Mouse (Mus musculus) limb, embryonic 13.5 days (tissue): ENCODE measurements around the gene Vmn2r83. TPM values are rescaled to one million over a fixed set of nuclear protein-coding genes. Genes with fewer than 3 reads are reported as not detected.
"Not testable (repeated sequence)": the region's sequence is repeated elsewhere in the genome, so short reads cannot be mapped to it uniquely, and the experiment has no call there.

Source experiments
- ATAC-seq: fragments of 200-750 bp; cut with Nextera tagmentation; 2 replicates; pipeline ENCODE4 v1.8.0; 2017; ENCODE audit warnings: low read depth, moderate number of reproducible peaks, moderate TSS enrichment; ENCODE audit not compliant: low FRiP score
- H3K27ac ChIP-seq: fragments of 300-500 bp; sonication (generic); 2 replicates; pipeline ENCODE4 v1.5.1; 2015; ENCODE audit warnings: inconsistent platforms, mild to moderate bottlenecking, moderate library complexity
- H3K27me3 ChIP-seq: fragments of 300-500 bp; sonication (generic); 2 replicates; pipeline ENCODE4 v1.6.1; 2015; ENCODE audit warnings: mild to moderate bottlenecking, inconsistent platforms
- H3K36me3 ChIP-seq: fragments of 300-500 bp; sonication (generic); 2 replicates; pipeline ENCODE4 v1.6.1; 2015; ENCODE audit warnings: inconsistent platforms, mild to moderate bottlenecking, moderate library complexity
- H3K4me1 ChIP-seq: fragments of 300-500 bp; sonication (generic); 2 replicates; pipeline ENCODE4 v1.6.1; 2015; ENCODE audit warnings: inconsistent platforms
- H3K4me2 ChIP-seq: fragments of 300-500 bp; sonication (generic); replicated peaks from 2 replicates; pipeline ENCODE4 v1.6.1; 2015; ENCODE audit warnings: inconsistent platforms, mild to moderate bottlenecking, moderate library complexity
- H3K4me3 ChIP-seq: fragments of 300-500 bp; sonication (generic); 2 replicates; pipeline ENCODE4 v1.5.1; 2015; ENCODE audit warnings: moderate library complexity, mild to moderate bottlenecking, inconsistent platforms
- H3K9ac ChIP-seq: fragments of 300-500 bp; sonication (generic); 2 replicates; pipeline ENCODE4 v1.6.1; 2015; ENCODE audit warnings: mild to moderate bottlenecking, inconsistent platforms
- H3K9me3 ChIP-seq: fragments of 300-500 bp; sonication (generic); 2 replicates; pipeline ENCODE4 v1.6.1; 2016; ENCODE audit warnings: inconsistent platforms
- WGBS: fragments of 180-500 bp; shearing (Covaris S2); methylation state at CpG from one replicate; pipeline ENCODE4 v1.1.7; 2015; 5-methylcytosine and 5-hydroxymethylcytosine counted together
- polyA plus RNA-seq: library from polyadenylated mRNA; unstranded; fragments of >200 nt; fragmentation: Nextera tagmentation; extraction: Ambion mirVana; gene quantifications from 2 replicates; pipeline ENCODE4 v1.2.1, GENCODE M21; 2015

The Vmn2r83 gene
- polyA plus RNA-seq = not detected in 2 replicates

- H3K4me3 ChIP-seq = no peak within 1 kb of the TSS
- no peak for ATAC-seq
- H3K36me3 ChIP-seq = no peaks in the 10 kb centered on the region
- no peaks in the 10 kb centered on the region for H3K4me1 ChIP-seq
- H3K27me3 ChIP-seq = no peaks in the 10 kb centered on the region
- no peak within 1 kb of the TSS for H3K27ac ChIP-seq
- no peaks in the 10 kb centered on the region for H3K9me3 ChIP-seq
- no peak within 1 kb of the TSS for H3K9ac ChIP-seq
- H3K4me2 ChIP-seq = no peak within 1 kb of the TSS
Observed at GRCm38 (mm10) chr10:79468431-79468830, at the start of gene Vmn2r83. Gene Vmn2r83 (plus strand): TSS chr10:79468731.

GRCm38 (mm10) chr10:79435141-79435820 lies 33.2 kb upstream of the Vmn2r83 start:
- ATAC-seq = not testable (repeated sequence)
- WGBS = 87% methylated on average over 23 of the region's 23 CpGs

GRCm38 (mm10) chr10:79495886-79496285 lies 27.4 kb downstream of the Vmn2r83 start:
- Histone ChIP-seq H3K27ac (no peak overlapping the region), H3K9ac (no peak overlapping the region), H3K27me3 (no peaks in the 10 kb centered on the region), H3K4me2 (no peak overlapping the region), H3K36me3 (no peaks in the 10 kb centered on the region), H3K4me1 (no peaks in the 10 kb centered on the region), H3K9me3 (peaks cover 3% of the 10 kb centered on the region; the same call in 1 of the 2 replicates), H3K4me3 (no peak overlapping the region)
- WGBS = 55% methylated on average over 3 of the region's 3 CpGs
- ATAC-seq = no peak

More at GRCm38 (mm10) chr10:79435141-79435820, 33.2 kb upstream of the Vmn2r83 start:
- H3K4me2 ChIP-seq, H3K27me3 ChIP-seq, H3K4me1 ChIP-seq, H3K9ac ChIP-seq, H3K4me3 ChIP-seq, H3K36me3 ChIP-seq, H3K9me3 ChIP-seq, H3K27ac ChIP-seq: not testable (repeated sequence)

- Histone ChIP-seq H3K9ac (no peak overlapping the region), H3K9me3 (peaks cover 3% of the 10 kb centered on the region; the same call in 1 of the 2 replicates), H3K4me3 (no peak overlapping the region), H3K27me3 (no peaks in the 10 kb centered on the region), H3K4me2 (no peak overlapping the region), H3K36me3 (no peaks in the 10 kb centered on the region), H3K4me1 (no peaks in the 10 kb centered on the region), H3K27ac (no peak overlapping the region)
- WGBS = 50% methylated on average over 2 of the region's 2 CpGs
- ATAC-seq = no peak
Observed at GRCm38 (mm10) chr10:79496701-79497288, 28.3 kb downstream of the Vmn2r83 start.

GRCm38 (mm10) chr10:79502830-79503644 lies 34.5 kb downstream of the Vmn2r83 start:
- Histone ChIP-seq H3K9me3 (peaks cover 3% of the 10 kb centered on the region; the same call in 1 of the 2 replicates), H3K36me3 (no peaks in the 10 kb centered on the region), H3K9ac (no peak overlapping the region), H3K27ac (no peak overlapping the region), H3K4me3 (no peak overlapping the region), H3K27me3 (no peaks in the 10 kb centered on the region), H3K4me2 (no peak overlapping the region), H3K4me1 (no peaks in the 10 kb centered on the region)
- whole genome bisulfite sequencing = 73% methylated on average over 6 of the region's 6 CpGs
- ATAC-seq = no peak

- no peak overlapping the region for H3K9ac ChIP-seq
- 92% methylated on average over 2 of the region's 2 CpGs for WGBS
- H3K36me3 ChIP-seq = no peaks in the 10 kb centered on the region
Observed at GRCm38 (mm10) chr10:79506709-79507108, 38.2 kb downstream of the Vmn2r83 start.

GRCm38 (mm10) chr10:79524433-79524832 lies 55.9 kb downstream of the Vmn2r83 start:
- H3K36me3 ChIP-seq = peaks cover 27% of the 10 kb centered on the region
- H3K4me1 ChIP-seq = no peaks in the 10 kb centered on the region
- no peaks in the 10 kb centered on the region for H3K9me3 ChIP-seq
- no peak for ATAC-seq
- no peaks in the 10 kb centered on the region for H3K27me3 ChIP-seq
- H3K4me3 ChIP-seq = no peak overlapping the region
- WGBS = 80% methylated on average over 1 of the region's 1 CpGs
- no peak overlapping the region for H3K4me2 ChIP-seq
- H3K9ac ChIP-seq = no peak overlapping the region
- H3K27ac ChIP-seq = no peak overlapping the region

More at GRCm38 (mm10) chr10:79506709-79507108, 38.2 kb downstream of the Vmn2r83 start:
- Histone ChIP-seq H3K9me3 (no peaks in the 10 kb centered on the region), H3K4me1 (no peaks in the 10 kb centered on the region), H3K27ac (no peak overlapping the region), H3K4me3 (no peak overlapping the region), H3K4me2 (no peak overlapping the region), H3K27me3 (no peaks in the 10 kb centered on the region)
- ATAC-seq = no peak

- 89% methylated on average over 8 of the region's 8 CpGs for WGBS
- Histone ChIP-seq H3K27me3 (no peaks in the 10 kb centered on the region), H3K36me3 (peaks cover 35% of the 10 kb centered on the region), H3K9me3 (no peaks in the 10 kb centered on the region), H3K9ac (no peak overlapping the region), H3K4me2 (no peak overlapping the region), H3K27ac (no peak overlapping the region), H3K4me1 (no peaks in the 10 kb centered on the region), H3K4me3 (no peak overlapping the region)
- no peak for ATAC-seq
Observed at GRCm38 (mm10) chr10:79525456-79526325, 57.2 kb downstream of the Vmn2r83 start.

GRCm38 (mm10) chr10:79526661-79527452 lies 58.3 kb downstream of the Vmn2r83 start:
- ATAC-seq = no peak
- Histone ChIP-seq H3K27ac (no peak overlapping the region), H3K36me3 (peaks cover 35% of the 10 kb centered on the region), H3K4me2 (no peak overlapping the region), H3K27me3 (no peaks in the 10 kb centered on the region), H3K4me1 (no peaks in the 10 kb centered on the region), H3K9ac (no peak overlapping the region), H3K9me3 (no peaks in the 10 kb centered on the region), H3K4me3 (no peak overlapping the region)
- 88% methylated on average over 12 of the region's 12 CpGs for WGBS

GRCm38 (mm10) chr10:79527453-79527845 lies 58.9 kb downstream of the Vmn2r83 start:
- Histone ChIP-seq H3K9me3 (no peaks in the 10 kb centered on the region), H3K36me3 (peaks cover 35% of the 10 kb centered on the region), H3K9ac (no peak overlapping the region), H3K27me3 (no peaks in the 10 kb centered on the region), H3K4me3 (no peak overlapping the region), H3K27ac (no peak overlapping the region), H3K4me2 (no peak overlapping the region), H3K4me1 (peaks cover 2% of the 10 kb centered on the region; the same call in 1 of the 2 replicates)
- ATAC-seq = no peak
- WGBS = 89% methylated on average over 6 of the region's 6 CpGs

GRCm38 (mm10) chr10:79528081-79528480 lies 59.5 kb downstream of the Vmn2r83 start:
- Histone ChIP-seq H3K36me3 (peaks cover 35% of the 10 kb centered on the region), H3K4me3 (no peak overlapping the region), H3K27ac (no peak overlapping the region), H3K9me3 (no peaks in the 10 kb centered on the region), H3K4me1 (peaks cover 8% of the 10 kb centered on the region; the same call in 1 of the 2 replicates), H3K27me3 (no peaks in the 10 kb centered on the region), H3K4me2 (no peak overlapping the region), H3K9ac (no peak overlapping the region)
- no peak for ATAC-seq
- WGBS = 62% methylated on average over 3 of the region's 3 CpGs
